Mouse (Mus musculus) liver, embryonic 15.5 days (tissue): ENCODE data around the gene Rpgrip1l. TPM values are rescaled to one million over a fixed set of nuclear protein-coding genes. Genes with fewer than 3 reads are reported as not detected.

Source experiments
- ATAC-seq: fragments of 200-750 bp; cut with Nextera tagmentation; 2 replicates; pipeline ENCODE4 v1.8.0; 2017; ENCODE audit warnings: moderate number of reproducible peaks, mild to moderate bottlenecking, moderate library complexity; ENCODE audit not compliant: insufficient read depth
- H3K27ac ChIP-seq: fragments of 300-500 bp; sonication (generic); replicated peaks from 2 replicates; pipeline ENCODE4 v1.5.1; 2015; ENCODE audit warnings: mild to moderate bottlenecking, inconsistent platforms
- H3K27me3 ChIP-seq: fragments of 300-500 bp; sonication (generic); 2 replicates; pipeline ENCODE4 v1.6.1; 2015; ENCODE audit warnings: mild to moderate bottlenecking, inconsistent platforms
- H3K36me3 ChIP-seq: fragments of 300-500 bp; sonication (generic); replicated peaks from 2 replicates; pipeline ENCODE4 v1.6.1; 2015; ENCODE audit warnings: moderate library complexity, mild to moderate bottlenecking, inconsistent platforms
- H3K4me1 ChIP-seq: fragments of 300-500 bp; sonication (generic); replicated peaks from 2 replicates; pipeline ENCODE4 v1.6.1; 2015; ENCODE audit warnings: inconsistent platforms
- H3K4me2 ChIP-seq: fragments of 300-500 bp; sonication (generic); 2 replicates; pipeline ENCODE4 v1.6.1; 2015; ENCODE audit warnings: moderate library complexity, mild to moderate bottlenecking, inconsistent platforms
- H3K4me3 ChIP-seq: fragments of 300-500 bp; sonication (generic); replicated peaks from 2 replicates; pipeline ENCODE4 v1.5.1; 2015; ENCODE audit warnings: mild to moderate bottlenecking, inconsistent platforms
- H3K9ac ChIP-seq: fragments of 300-500 bp; sonication (generic); 2 replicates; pipeline ENCODE4 v1.6.1; 2015; ENCODE audit warnings: moderate library complexity, mild to moderate bottlenecking, inconsistent platforms
- H3K9me3 ChIP-seq: fragments of 300-500 bp; sonication (generic); replicated peaks from 2 replicates; pipeline ENCODE4 v1.6.1; 2016; ENCODE audit warnings: inconsistent platforms
- WGBS: fragments of 180-500 bp; shearing (Covaris S2); methylation state at CpG from one replicate; pipeline ENCODE4 v1.1.7; 2015; ENCODE audit warnings: mixed read lengths; ENCODE audit not compliant: insufficient replicate concordance; 5-methylcytosine and 5-hydroxymethylcytosine counted together
- polyA plus RNA-seq: library from polyadenylated mRNA; unstranded; fragments of >200 nt; fragmentation: Nextera tagmentation; extraction: Ambion mirVana; gene quantifications from 2 replicates; pipeline ENCODE4 v1.2.1, GENCODE M21; 2015

Gene Rpgrip1l
- polyA plus RNA-seq, 1 experiment from 2014 or later: 2.7 TPM

DNA sequence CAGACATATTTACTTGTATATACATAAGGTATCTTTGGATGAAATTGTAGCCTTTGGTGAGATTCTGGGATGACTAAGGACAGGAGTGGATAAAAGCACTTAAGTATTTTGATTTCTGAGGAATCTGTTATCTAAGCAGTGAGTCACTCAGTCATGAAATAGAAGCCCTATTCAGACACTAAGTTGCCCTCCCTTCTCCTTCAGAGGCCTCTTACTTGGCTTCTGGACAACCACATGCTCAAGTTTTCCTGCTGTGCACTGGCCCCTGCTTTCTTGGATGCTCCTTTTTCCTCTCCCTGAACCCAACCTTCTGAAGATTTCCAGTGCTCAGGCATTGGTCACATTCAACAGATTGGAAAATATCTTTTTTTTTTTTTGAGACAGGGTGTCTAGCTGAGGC, 48.5 kb downstream of the Rpgrip1l start:
- no peaks in the 10 kb centered on the region for H3K36me3 ChIP-seq
- no peak for ATAC-seq
- H3K9me3 ChIP-seq: no peaks in the 10 kb centered on the region
- H3K4me2 ChIP-seq: no peak overlapping the region
- H3K4me3 ChIP-seq: no peak overlapping the region
- no peak overlapping the region for H3K27ac ChIP-seq
- H3K4me1 ChIP-seq: no peaks in the 10 kb centered on the region
- H3K9ac ChIP-seq: no peak overlapping the region
- no peaks in the 10 kb centered on the region for H3K27me3 ChIP-seq

DNA sequence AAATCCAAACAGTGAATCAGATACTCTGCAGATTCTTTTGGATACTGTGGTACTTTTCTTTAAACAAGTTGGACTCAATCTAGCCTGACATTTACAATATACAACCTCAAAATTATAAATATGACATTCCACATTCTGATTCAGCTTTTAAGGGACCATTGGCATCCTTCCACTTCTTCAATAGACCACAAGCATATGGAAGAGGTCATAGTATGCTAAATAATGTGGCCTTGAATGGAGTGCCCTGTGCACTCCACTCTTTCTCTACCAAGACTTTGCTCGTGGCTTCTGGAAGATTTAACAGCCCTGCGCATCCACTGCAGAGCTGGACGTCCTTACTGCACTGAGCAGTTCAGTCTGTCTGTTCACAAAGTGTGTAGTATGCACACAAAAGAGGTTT, 49.1 kb downstream of the Rpgrip1l start:
- no peak overlapping the region for H3K4me2 ChIP-seq
- H3K27ac ChIP-seq: no peak overlapping the region
- ATAC-seq: no peak
- no peak overlapping the region for H3K9ac ChIP-seq
- H3K9me3 ChIP-seq: no peaks in the 10 kb centered on the region
- 73% methylated on average over 3 of the region's 3 CpGs for WGBS
- no peaks in the 10 kb centered on the region for H3K4me1 ChIP-seq
- H3K36me3 ChIP-seq: no peaks in the 10 kb centered on the region
- H3K27me3 ChIP-seq: no peaks in the 10 kb centered on the region
- no peak overlapping the region for H3K4me3 ChIP-seq

DNA sequence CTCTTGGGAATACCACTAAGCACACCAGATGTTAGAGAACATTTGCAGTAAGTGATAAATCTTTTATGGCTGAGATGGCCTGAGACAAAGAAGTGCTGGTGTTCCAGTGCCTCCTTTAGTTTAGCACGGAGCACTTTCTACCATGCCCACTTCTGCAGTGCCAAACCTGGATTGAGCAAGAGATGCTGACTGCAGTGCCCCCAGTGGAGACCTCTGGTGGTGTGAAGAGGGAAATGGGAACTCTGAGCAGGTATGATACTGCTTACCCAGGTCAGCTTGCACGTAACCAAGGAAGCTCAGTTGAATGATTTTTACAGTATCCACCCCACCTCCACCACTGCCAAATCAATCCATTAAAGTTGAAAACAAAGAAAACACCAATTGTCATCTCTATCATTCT, 51.5 kb downstream of the Rpgrip1l start:
- Histone ChIP-seq H3K4me1 (no peaks in the 10 kb centered on the region), H3K9ac (no peak overlapping the region), H3K27me3 (no peaks in the 10 kb centered on the region), H3K4me2 (no peak overlapping the region), H3K4me3 (no peak overlapping the region), H3K36me3 (no peaks in the 10 kb centered on the region), H3K27ac (no peak overlapping the region), H3K9me3 (no peaks in the 10 kb centered on the region)
- no peak for ATAC-seq
- 68% methylated on average over 2 of the region's 2 CpGs for WGBS

DNA sequence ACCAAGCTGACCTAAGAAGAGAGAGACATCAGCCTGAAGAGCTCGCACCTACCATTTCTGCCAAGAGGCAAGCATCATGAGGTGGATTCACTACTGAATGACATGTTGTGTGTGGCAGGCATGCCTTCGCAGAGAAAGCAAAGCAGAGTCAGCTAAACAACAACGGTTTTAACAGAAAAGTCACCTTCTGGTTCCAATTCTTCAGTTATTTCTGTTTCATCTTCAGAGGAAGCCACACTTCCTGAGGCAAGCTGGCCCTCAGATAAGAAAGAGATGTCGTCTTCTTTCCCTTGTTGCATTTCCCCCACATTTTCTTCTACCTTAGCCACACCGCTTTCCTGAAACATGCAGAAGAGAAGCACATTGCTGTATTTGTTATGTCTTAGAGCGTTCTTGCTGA, 62.1 kb downstream of the Rpgrip1l start:
- WGBS: 29% methylated on average over 6 of the region's 6 CpGs
- no peaks in the 10 kb centered on the region for H3K36me3 ChIP-seq
- no peak overlapping the region for H3K4me3 ChIP-seq

DNA sequence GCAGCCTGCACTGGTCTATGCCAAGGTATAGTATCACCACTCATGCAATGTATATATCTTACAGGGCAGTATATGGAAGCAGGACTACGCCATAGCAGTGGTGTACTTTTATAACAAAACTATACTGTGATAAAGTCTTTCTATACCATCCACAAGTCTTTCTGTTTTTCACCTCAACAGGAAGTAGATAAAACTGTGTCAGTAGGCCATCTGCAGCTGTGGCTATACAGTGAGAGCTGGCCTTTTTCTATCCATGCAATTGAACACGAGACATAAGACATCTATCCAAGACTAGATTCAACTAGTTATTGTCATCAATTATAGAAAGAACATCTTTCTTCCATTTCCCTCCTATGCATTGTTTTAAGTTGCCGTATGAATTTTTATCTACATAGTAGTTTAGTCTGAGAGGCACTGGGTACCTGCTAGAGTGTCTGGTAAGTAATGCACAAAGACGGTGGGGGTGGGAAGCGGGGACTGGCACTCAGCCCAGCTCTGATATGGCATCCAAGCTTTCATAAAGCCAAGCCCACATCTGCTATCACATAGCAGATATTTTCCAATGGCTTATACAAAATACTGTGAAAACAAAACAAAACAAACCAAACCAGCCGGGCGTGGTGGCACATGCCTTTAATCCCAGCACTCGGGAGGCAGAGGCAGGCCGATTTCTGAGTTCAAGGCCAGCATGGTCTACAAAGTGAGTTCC, 63.1 kb downstream of the Rpgrip1l start:
- ATAC-seq: no peak
- Histone ChIP-seq H3K4me3 (no peak overlapping the region), H3K9ac (no peak overlapping the region), H3K4me2 (no peak overlapping the region), H3K27ac (no peak overlapping the region), H3K27me3 (no peaks in the 10 kb centered on the region), H3K4me1 (no peaks in the 10 kb centered on the region), H3K9me3 (no peaks in the 10 kb centered on the region), H3K36me3 (no peaks in the 10 kb centered on the region)
- 60% methylated on average over 9 of the region's 9 CpGs for WGBS

More for the DNA sequence above, 62.1 kb downstream of the Rpgrip1l start:
- Histone ChIP-seq H3K27ac (no peak overlapping the region), H3K27me3 (no peaks in the 10 kb centered on the region), H3K9me3 (no peaks in the 10 kb centered on the region), H3K9ac (no peak overlapping the region), H3K4me1 (no peaks in the 10 kb centered on the region), H3K4me2 (no peak overlapping the region)
- ATAC-seq: no peak

DNA sequence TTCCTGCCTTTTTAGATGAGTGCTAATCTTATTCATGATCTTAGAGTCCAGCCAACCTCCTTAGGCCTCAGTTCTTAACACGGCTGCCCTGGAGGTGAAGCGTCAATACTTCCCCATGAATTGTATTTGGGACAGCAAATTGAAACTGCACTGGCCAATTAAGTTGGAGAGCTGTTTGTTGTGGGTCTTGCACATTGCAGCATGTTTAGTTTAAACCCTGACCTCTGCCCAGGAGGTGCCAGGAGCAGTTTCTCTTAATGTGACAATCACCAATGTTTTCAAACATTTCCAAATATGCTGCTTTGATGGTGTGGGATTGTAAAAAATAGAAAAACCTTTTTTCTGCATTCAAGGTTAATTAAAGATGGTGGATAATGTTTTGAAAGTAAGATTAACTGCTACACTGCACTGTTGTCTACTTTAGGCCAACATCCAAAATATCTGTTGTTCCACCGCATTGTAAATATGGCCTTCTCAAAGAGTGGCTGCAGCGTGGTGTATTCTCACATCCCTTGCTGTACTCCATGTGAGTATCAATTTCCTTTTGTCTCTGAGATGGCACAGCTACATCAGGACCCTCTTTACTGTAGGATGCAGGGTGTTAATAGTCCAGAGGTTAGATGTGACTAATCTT, 67.1 kb downstream of the Rpgrip1l start:
- no peak overlapping the region for H3K4me2 ChIP-seq
- no peak overlapping the region for H3K27ac ChIP-seq
- no peaks in the 10 kb centered on the region for H3K9me3 ChIP-seq
- WGBS: 65% methylated on average over 4 of the region's 4 CpGs
- ATAC-seq: no peak
- H3K36me3 ChIP-seq: no peaks in the 10 kb centered on the region
- no peaks in the 10 kb centered on the region for H3K27me3 ChIP-seq
- H3K4me1 ChIP-seq: no peaks in the 10 kb centered on the region
- no peak overlapping the region for H3K4me3 ChIP-seq
- no peak overlapping the region for H3K9ac ChIP-seq

DNA sequence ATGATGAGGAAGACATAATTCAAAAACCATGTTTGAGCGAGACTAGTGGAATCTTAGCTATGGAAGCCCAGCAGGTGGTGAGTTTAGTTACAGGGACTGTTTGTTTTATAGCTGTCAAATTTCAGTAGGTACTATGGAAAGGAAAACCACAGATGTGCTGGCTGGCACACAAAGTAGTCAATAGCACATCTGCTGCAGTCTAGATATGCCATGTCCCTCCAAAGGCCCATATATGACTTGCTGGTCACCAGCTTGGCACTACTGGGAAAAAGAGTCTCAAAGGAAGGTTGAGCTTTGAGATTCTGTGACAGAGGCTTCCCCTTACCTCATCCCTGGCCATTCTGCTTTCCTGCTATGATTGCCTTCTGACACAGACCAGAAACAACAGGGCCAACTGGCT, 70.3 kb downstream of the Rpgrip1l start:
- 71% methylated on average over 1 of the region's 1 CpGs for WGBS
- H3K4me2 ChIP-seq: no peak overlapping the region
- no peak overlapping the region for H3K27ac ChIP-seq
- no peaks in the 10 kb centered on the region for H3K4me1 ChIP-seq
- no peaks in the 10 kb centered on the region for H3K36me3 ChIP-seq
- no peaks in the 10 kb centered on the region for H3K27me3 ChIP-seq
- no peaks in the 10 kb centered on the region for H3K9me3 ChIP-seq
- no peak for ATAC-seq
- no peak overlapping the region for H3K4me3 ChIP-seq
- no peak overlapping the region for H3K9ac ChIP-seq

DNA sequence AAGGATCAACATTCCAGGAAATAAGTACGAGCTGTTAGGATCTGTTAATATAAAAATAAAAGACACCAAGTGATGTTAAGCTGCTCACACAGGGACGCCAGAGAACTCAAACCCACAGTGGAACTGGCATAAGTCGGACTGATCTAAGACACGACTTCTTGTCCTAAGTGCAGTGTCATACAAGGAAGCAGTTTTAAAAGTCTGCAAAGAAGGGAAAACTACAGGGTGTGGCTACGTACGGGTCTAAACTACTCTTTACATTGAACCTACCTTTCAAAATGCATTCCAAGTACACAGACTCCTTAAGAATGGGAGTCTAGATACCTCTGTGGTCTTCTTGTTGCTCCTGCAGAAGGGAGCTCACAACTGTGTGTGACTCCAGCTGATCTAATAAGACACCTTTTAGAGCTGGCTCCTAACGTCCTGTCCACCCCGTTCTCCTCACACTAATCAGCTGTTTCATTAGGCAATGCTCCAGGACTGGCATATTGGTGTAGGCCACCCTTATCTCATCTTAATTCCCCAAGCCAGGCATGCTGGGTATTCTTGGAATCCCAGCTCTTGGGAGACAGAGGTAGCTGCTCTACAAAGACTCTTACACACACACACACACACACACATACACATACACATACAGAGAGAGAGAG, 71.1 kb downstream of the Rpgrip1l start:
- no peak overlapping the region for H3K4me2 ChIP-seq
- H3K4me3 ChIP-seq: no peak overlapping the region
- H3K9me3 ChIP-seq: no peaks in the 10 kb centered on the region
- no peaks in the 10 kb centered on the region for H3K27me3 ChIP-seq
- H3K36me3 ChIP-seq: no peaks in the 10 kb centered on the region
- no peaks in the 10 kb centered on the region for H3K4me1 ChIP-seq
- WGBS: 40% methylated on average over 8 of the region's 8 CpGs
- no peak overlapping the region for H3K9ac ChIP-seq
- no peak for ATAC-seq
- no peak overlapping the region for H3K27ac ChIP-seq

DNA sequence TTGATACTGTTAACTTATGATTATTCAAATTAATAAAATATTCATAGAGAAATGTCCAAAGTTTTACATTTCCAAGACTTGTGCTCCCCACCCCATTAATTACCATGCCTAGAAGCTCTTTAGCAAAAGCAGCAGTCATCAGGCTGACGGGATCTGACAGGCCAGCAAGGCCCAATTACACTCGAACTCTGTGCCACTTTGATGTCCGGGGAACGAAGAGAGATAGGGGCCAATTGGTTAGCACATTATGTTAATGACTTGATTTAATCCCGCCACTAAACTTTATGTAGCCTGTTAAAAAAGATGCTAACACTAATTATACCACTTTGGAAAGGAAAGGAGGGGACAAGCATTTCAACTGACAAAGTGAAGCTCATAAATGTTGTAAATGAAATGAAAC, 71.7 kb downstream of the Rpgrip1l start:
- H3K9me3 ChIP-seq: no peaks in the 10 kb centered on the region

DNA sequence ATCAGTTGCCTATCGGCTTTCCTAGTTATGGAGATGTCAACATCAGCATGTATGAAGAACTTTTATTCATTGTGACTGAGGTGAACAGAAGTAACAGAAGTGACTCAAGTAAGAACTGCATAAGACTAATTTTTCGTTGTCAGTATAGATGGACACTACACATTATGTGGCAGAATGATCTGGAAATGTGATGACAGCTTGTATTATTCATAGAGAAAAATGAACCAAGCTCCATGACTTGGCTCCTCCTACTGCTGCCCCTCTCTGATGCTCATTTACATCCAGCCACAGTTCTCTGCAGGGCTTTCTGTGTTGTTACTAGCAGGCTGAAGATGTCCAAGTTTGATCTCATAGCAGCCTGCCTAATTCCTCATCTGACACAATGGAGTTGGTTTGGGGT, 75.9 kb downstream of the Rpgrip1l start:
- Histone ChIP-seq H3K36me3 (no peaks in the 10 kb centered on the region), H3K4me2 (no peak overlapping the region), H3K9me3 (no peaks in the 10 kb centered on the region), H3K9ac (no peak overlapping the region), H3K27me3 (no peaks in the 10 kb centered on the region), H3K4me3 (no peak overlapping the region), H3K27ac (no peak overlapping the region), H3K4me1 (no peaks in the 10 kb centered on the region)
- ATAC-seq: no peak
- 58% methylated on average over 2 of the region's 2 CpGs for WGBS

More for the DNA sequence above, 71.7 kb downstream of the Rpgrip1l start:
- Histone ChIP-seq H3K4me2 (no peak overlapping the region), H3K36me3 (no peaks in the 10 kb centered on the region), H3K27ac (no peak overlapping the region), H3K27me3 (no peaks in the 10 kb centered on the region), H3K4me1 (no peaks in the 10 kb centered on the region), H3K9ac (no peak overlapping the region), H3K4me3 (no peak overlapping the region)
- 68% methylated on average over 5 of the region's 5 CpGs for WGBS
- ATAC-seq: no peak

DNA sequence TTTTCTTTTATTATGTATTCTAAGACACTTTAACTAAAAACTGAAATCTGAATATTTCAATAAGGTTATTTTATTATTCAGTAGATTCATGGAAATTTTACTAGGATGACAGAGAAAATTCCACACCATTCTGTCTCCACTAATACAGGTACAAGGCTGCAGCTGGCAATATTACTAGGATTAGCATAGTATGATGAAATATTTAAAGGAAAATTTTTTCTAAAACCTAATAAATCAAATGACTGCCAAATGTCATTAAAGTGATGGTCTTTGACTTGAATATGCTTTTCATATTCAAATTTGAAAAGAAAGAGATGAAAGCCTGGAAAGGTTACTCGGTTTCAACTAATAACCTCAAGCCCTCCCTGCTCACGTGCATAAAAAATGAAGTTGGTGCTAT, 79.0 kb downstream of the Rpgrip1l start:
- Histone ChIP-seq H3K4me2 (no peak overlapping the region), H3K36me3 (no peaks in the 10 kb centered on the region), H3K27me3 (no peaks in the 10 kb centered on the region), H3K27ac (no peak overlapping the region), H3K4me3 (no peak overlapping the region), H3K9me3 (no peaks in the 10 kb centered on the region), H3K4me1 (no peaks in the 10 kb centered on the region), H3K9ac (no peak overlapping the region)
- ATAC-seq: no peak
- WGBS: 79% methylated on average over 2 of the region's 2 CpGs
